Mouse (Mus musculus) thymus, postnatal 25 days (tissue): Measurements from ENCODE around the gene Olfr930.

Source experiments
- DNase-seq: peaks from one replicate; pipeline ENCODE4 v3.0.0; 2022

Gene Olfr930

GRCm38 (mm10) chr9:38929509-38929908, at the start of gene Olfr930:
Gene Olfr930 (plus strand): TSS chr9:38929809.
- DNase-seq = no peak

GRCm38 (mm10) chr9:38953401-38954123, 24.0 kb downstream of the Olfr930 start:
- DNase-seq = no peak

GRCm38 (mm10) chr9:38954124-38954416, 24.5 kb downstream of the Olfr930 start:
- no peak for DNase-seq

- no peak for DNase-seq
Observed at GRCm38 (mm10) chr9:38972013-38972412, 42.4 kb downstream of the Olfr930 start, which contains the start of gene Olfr933. Gene Olfr933 (plus strand): TSS chr9:38972313.
